Mouse (Mus musculus): Measurements from ENCODE around the gene Tubb4b.

DNA sequence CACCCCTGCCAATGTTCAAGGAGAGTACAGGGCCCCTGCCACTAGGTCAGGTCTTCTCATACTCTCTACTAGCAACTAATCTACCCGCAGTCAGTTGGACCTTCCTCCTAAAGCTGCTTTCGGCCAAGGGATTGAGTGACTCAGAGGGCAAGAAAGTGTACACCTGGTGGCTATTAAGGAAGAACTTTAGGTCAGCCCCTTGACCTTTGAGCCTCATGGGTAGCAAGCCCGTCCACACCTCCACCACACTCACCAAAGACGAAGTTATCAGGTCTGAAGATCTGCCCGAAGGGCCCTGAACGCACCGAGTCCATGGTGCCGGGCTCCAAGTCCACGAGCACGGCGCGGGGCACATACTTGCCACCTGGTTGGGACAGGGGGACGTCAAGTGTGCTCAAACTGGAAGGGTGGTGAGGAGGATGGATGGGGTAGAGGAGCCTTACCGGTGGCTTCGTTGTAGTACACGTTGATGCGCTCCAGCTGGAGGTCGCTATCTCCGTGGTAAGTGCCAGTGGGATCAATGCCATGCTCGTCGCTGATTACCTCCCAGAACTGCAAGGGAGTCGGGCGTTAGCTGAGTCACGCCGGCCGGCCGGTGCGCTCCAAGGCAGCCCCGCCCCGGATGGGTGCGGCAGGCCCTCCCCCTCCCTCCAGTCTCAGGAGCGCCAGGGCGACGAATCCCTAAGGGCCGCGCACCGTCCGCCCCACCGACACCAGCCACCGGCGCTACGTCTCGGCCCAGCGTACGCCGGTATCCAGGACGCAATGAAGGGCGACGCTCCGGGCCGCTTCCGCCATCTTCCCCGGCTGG, 616 bp downstream of the Tubb4b start:
- TF ChIP-seq CTCF (IDR thresholded peaks at IDR 0.05; ENCODE audit: borderline replicate concordance, insufficient read depth, low read length), result no peak
- TF ChIP-seq POLR2A (IDR thresholded peaks at IDR 0.05; ENCODE audit: low read depth, low read length), result no peak

All from embryonic fibroblast, embryonic 13.5 days (primary cell).